Mouse (Mus musculus) MEL (cell line): ENCODE measurements around the gene Vsig8. TPM values are rescaled to one million over a fixed set of nuclear protein-coding genes. Genes with fewer than 3 reads are reported as not detected.

Experiments
- DNase-seq: peaks from one replicate; pipeline ENCODE4 v3.0.0; 2011; ENCODE audit warnings: low read depth, low spot score
- H3K27ac ChIP-seq: 2 replicates; pipeline ENCODE4 v1.5.1; 2012; ENCODE audit warnings: low read depth, mild to moderate bottlenecking, control low read depth, low read length, moderate library complexity; ENCODE audit not compliant: control insufficient read depth
- H3K27me3 ChIP-seq, 2 experiments: fragments of 150-350 bp in 1 of 2; sonication (generic) in 1 of 2; 2 replicates each; pipeline ENCODE4 v1.6.1; 2012; ENCODE audit warnings: low read length in 2 of 2, mild to moderate bottlenecking in 2 of 2, improper control_type of control experiment in 1 of 2, moderate library complexity in 1 of 2; ENCODE audit not compliant: insufficient read depth in 2 of 2, control insufficient read depth in 1 of 2
- H3K36me3 ChIP-seq, 2 experiments: 2 replicates each; pipeline ENCODE4 v1.6.1; 2012 to 2014; ENCODE audit warnings: low read length in 2 of 2, improper control_type of control experiment in 1 of 2, inconsistent platforms in 1 of 2, mild to moderate bottlenecking in 1 of 2; ENCODE audit not compliant: insufficient read depth in 2 of 2, control insufficient read depth in 1 of 2
- H3K4me1 ChIP-seq, 2 experiments: fragments of 150-350 bp in 1 of 2; sonication (generic) in 1 of 2; 2 replicates each; pipeline ENCODE4 v1.6.1; 2012; ENCODE audit warnings: low read length in 2 of 2, improper control_type of control experiment in 1 of 2, mild to moderate bottlenecking in 1 of 2; ENCODE audit not compliant: insufficient read depth in 2 of 2, control insufficient read depth in 1 of 2
- H3K4me3 ChIP-seq, 2 experiments: fragments of 150-350 bp in 1 of 2; sonication (generic) in 1 of 2; 2 replicates each; pipeline ENCODE4 v1.5.1; 2012; ENCODE audit warnings: low read depth in 2 of 2, low read length in 2 of 2, mild to moderate bottlenecking in 2 of 2, moderate library complexity in 2 of 2, control low read depth in 1 of 2, improper control_type of control experiment in 1 of 2; ENCODE audit not compliant: control insufficient read depth in 1 of 2, insufficient read depth in 1 of 2
- H3K79me2 ChIP-seq: 2 replicates; pipeline ENCODE4 v1.6.1; 2012; ENCODE audit warnings: mild to moderate bottlenecking, low read length, moderate library complexity; ENCODE audit not compliant: control insufficient read depth, poor library complexity, insufficient read depth
- H3K9ac ChIP-seq: 2 replicates; pipeline ENCODE4 v1.6.1; 2012; ENCODE audit warnings: low read depth, mild to moderate bottlenecking, control low read depth, low read length, moderate library complexity; ENCODE audit not compliant: control insufficient read depth, poor library complexity, severe bottlenecking
- H3K9me3 ChIP-seq: fragments of 150-350 bp; sonication (generic); replicated peaks from 2 replicates; pipeline ENCODE4 v1.6.1; 2012; ENCODE audit warnings: mild to moderate bottlenecking, low read length, improper control_type of control experiment, moderate library complexity; ENCODE audit not compliant: insufficient read depth
- CHD1 ChIP-seq: IDR thresholded peaks from 2 replicates; pipeline ENCODE4 v1.6.1; 2012; ENCODE audit warnings: low read depth, mild to moderate bottlenecking, inconsistent platforms, low read length, improper control_type of control experiment
- EP300 ChIP-seq, 2 experiments: IDR thresholded peaks; 2 replicates each; pipeline ENCODE4 v1.6.1; 2011; ENCODE audit warnings: improper control_type of control experiment in 2 of 2, low read length in 2 of 2, low read depth in 1 of 2, mild to moderate bottlenecking in 1 of 2
- GATA1 ChIP-seq: IDR thresholded peaks from 2 replicates; pipeline ENCODE4 v1.6.1; 2011; ENCODE audit warnings: low read depth, low read length, improper control_type of control experiment
- JUND ChIP-seq: IDR thresholded peaks from 2 replicates; pipeline ENCODE4 v1.6.1; 2011; ENCODE audit warnings: low read depth, mild to moderate bottlenecking, improper control_type of control experiment, low read length
- MYB ChIP-seq: IDR thresholded peaks from 2 replicates; pipeline ENCODE4 v1.6.1; 2011; ENCODE audit warnings: mild to moderate bottlenecking, low read depth, low read length, improper control_type of control experiment
- MYC ChIP-seq: IDR thresholded peaks from 2 replicates; pipeline ENCODE4 v1.6.1; 2011; ENCODE audit warnings: low read depth, mild to moderate bottlenecking, low read length, improper control_type of control experiment, moderate library complexity
- NRF1 ChIP-seq: IDR thresholded peaks from 2 replicates; pipeline ENCODE4 v1.6.1; 2014; ENCODE audit warnings: low read depth, mild to moderate bottlenecking, inconsistent platforms, low read length, improper control_type of control experiment, moderate library complexity; ENCODE audit not compliant: poor library complexity, insufficient read depth, severe bottlenecking
- POLR2A ChIP-seq, 2 experiments: IDR thresholded peaks; 2 replicates each; pipeline ENCODE4 v1.6.1; 2011 to 2012; ENCODE audit warnings: low read length in 2 of 2, mild to moderate bottlenecking in 2 of 2, control low read depth in 1 of 2, improper control_type of control experiment in 1 of 2, low read depth in 1 of 2, moderate library complexity in 1 of 2; ENCODE audit not compliant: control insufficient read depth in 1 of 2, insufficient read depth in 1 of 2, poor library complexity in 1 of 2
- TBP ChIP-seq: IDR thresholded peaks from 2 replicates; pipeline ENCODE4 v1.8.0; 2011; ENCODE audit warnings: low read depth, low read length, improper control_type of control experiment
- USF1 ChIP-seq: IDR thresholded peaks from 2 replicates; pipeline ENCODE4 v1.6.1; 2014; ENCODE audit warnings: low read depth, mild to moderate bottlenecking, inconsistent platforms, low read length, improper control_type of control experiment, moderate library complexity
- ZMIZ1 ChIP-seq: IDR thresholded peaks from 2 replicates; pipeline ENCODE4 v1.6.1; 2012; ENCODE audit warnings: low read depth, mild to moderate bottlenecking, inconsistent platforms, low read length, improper control_type of control experiment, moderate library complexity
- polyA plus RNA-seq, 2 experiments: library from polyadenylated mRNA; stranded (reverse) in 1 of 2; unstranded in 1 of 2; fragments of >175 nt in 1 of 2; fragments of >200 nt in 1 of 2; gene quantifications; 2 replicates each; pipeline versions ENCODE4 v1.2.1 to v1.2.4; 2012; ENCODE audit warnings: low replicate concordance in 2 of 2, low read depth in 1 of 2; ENCODE audit not compliant: insufficient read length in 2 of 2, insufficient read depth in 1 of 2, missing spikeins in 1 of 2
- total RNA-seq: library from RNA; depleted of rRNA; stranded (reverse); fragments of 300-350 nt; gene quantifications from 2 replicates; pipeline ENCODE4 v1.2.3, GENCODE M21; 2012

The Vsig8 gene
- total and polyA plus RNA-seq, 3 experiments: not detected

GRCm38 (mm10) chr1:172513525-172514212 is 42.1 kb upstream of the Vsig8 start (continued):
- TF ChIP-seq MYB: no peak; the same call in 1 of the 2 replicates
- no peak for TF ChIP-seq JUND

GRCm38 (mm10) chr1:172514213-172514529 is 41.6 kb upstream of the Vsig8 start:
- no peaks in the 10 kb centered on the region for H3K9me3 ChIP-seq
- peak overlapping the region; percentile 43 for H3K9ac ChIP-seq
- H3K27me3 ChIP-seq: no peaks in the 10 kb centered on the region
- no peak for DNase-seq
- peak overlapping the region; percentile 6 to 57; a peak in 3 of 4 replicates for H3K4me3 ChIP-seq
- H3K36me3 ChIP-seq: peaks cover 0 to 12% of the 10 kb centered on the region in 2 experiments; a peak in 2 of 4 replicates
- peaks cover 8 to 26% of the 10 kb centered on the region in 2 experiments for H3K4me1 ChIP-seq
- TF ChIP-seq EP300 (IDR thresholded peaks at IDR 0.05; ENCODE audit: low read depth in 1 of 2, low read length in 2 of 2) (no peak; a peak in 1 of 4 replicates), ZMIZ1 (peak; percentile 47; the same call in 1 of the 2 replicates), POLR2A (IDR thresholded peaks at IDR 0.05; ENCODE audit: control insufficient read depth in 1 of 2, insufficient read depth in 1 of 2, low read depth in 1 of 2, low read length in 2 of 2, poor library complexity in 1 of 2) (peak in 1 of 2 experiments; percentile 43; a peak in 1 of 4 replicates)
- H3K27ac ChIP-seq: peak overlapping the region; percentile 60
- H3K79me2 ChIP-seq: no peaks in the 10 kb centered on the region; the same call in 1 of the 2 replicates

- no peaks in the 10 kb centered on the region for H3K9me3 ChIP-seq
- H3K79me2 ChIP-seq: no peaks in the 10 kb centered on the region; the same call in 1 of the 2 replicates
- peak overlapping the region; percentile 43 for H3K9ac ChIP-seq
- TF ChIP-seq CHD1: 0 out of 2 replicates have a peak, but pooled peaks have one; percentile 43
- 0 out of 2 replicates have a peak, but pooled peaks have one; percentile 1 for TF ChIP-seq MYC
- no peak for TF ChIP-seq TBP
- no peak for TF ChIP-seq USF1
- no peak for TF ChIP-seq NRF1
- no peak for TF ChIP-seq GATA1
- H3K4me1 ChIP-seq: peaks cover 8 to 23% of the 10 kb centered on the region in 2 experiments
- H3K27me3 ChIP-seq: no peaks in the 10 kb centered on the region
- peak overlapping the region in 1 of 2 experiments; percentile 57; a peak in 2 of 4 replicates for H3K4me3 ChIP-seq
- peaks cover 0 to 12% of the 10 kb centered on the region in 2 experiments; a peak in 2 of 4 replicates for H3K36me3 ChIP-seq
- DNase-seq: no peak
- H3K27ac ChIP-seq: peak overlapping the region; percentile 60
Measured at GRCm38 (mm10) chr1:172514551-172515268, 41.0 kb upstream of the Vsig8 start.
